Mouse (Mus musculus) C2C12 (cell line): ENCODE results near the gene Chchd3.

ENCODE experiments used
- CEBPB ChIP-seq: IDR thresholded peaks from one replicate; pipeline ENCODE4 v1.6.1; 2011; ENCODE audit warnings: low read depth, mild to moderate bottlenecking, control low read depth, moderate library complexity
- CTCF ChIP-seq: IDR thresholded peaks from one replicate; pipeline ENCODE4 v1.5.1; 2011; ENCODE audit not compliant: control insufficient read depth, insufficient read depth, insufficient read length
- FOSL1 ChIP-seq: IDR thresholded peaks from one replicate; pipeline ENCODE4 v1.8.0; 2011; ENCODE audit warnings: mild to moderate bottlenecking, low read length; ENCODE audit not compliant: poor library complexity, insufficient read depth, severe bottlenecking
- MAX ChIP-seq: IDR thresholded peaks from one replicate; pipeline ENCODE4 v1.6.1; 2011; ENCODE audit warnings: mild to moderate bottlenecking, control low read depth
- USF1 ChIP-seq: IDR thresholded peaks from one replicate; pipeline ENCODE4 v1.6.1; 2011; ENCODE audit warnings: low read depth, mild to moderate bottlenecking, control low read depth, moderate library complexity

- TF ChIP-seq CTCF (no peak), CEBPB (no peak), USF1 (no peak), MAX (no peak), FOSL1 (no peak)
Measured at GRCm38 (mm10) chr6:32899061-32899460, 161.0 kb downstream of the Chchd3 start.
